Mouse (Mus musculus): ENCODE measurements around the gene Myo10.

Gene Myo10

GRCm38 (mm10) chr15:25689477-25689876 lies 67.2 kb downstream of the Myo10 start:
- no peak for DNase-seq (ENCODE audit: extremely low spot score, low read depth, low spot score)

GRCm38 (mm10) chr15:25690066-25690745 lies 67.9 kb downstream of the Myo10 start:
- no peak for DNase-seq (ENCODE audit: extremely low spot score, low read depth, low spot score)

GRCm38 (mm10) chr15:25690746-25691105 lies 68.4 kb downstream of the Myo10 start:
- no peak for DNase-seq (ENCODE audit: extremely low spot score, low read depth, low spot score)

DNA sequence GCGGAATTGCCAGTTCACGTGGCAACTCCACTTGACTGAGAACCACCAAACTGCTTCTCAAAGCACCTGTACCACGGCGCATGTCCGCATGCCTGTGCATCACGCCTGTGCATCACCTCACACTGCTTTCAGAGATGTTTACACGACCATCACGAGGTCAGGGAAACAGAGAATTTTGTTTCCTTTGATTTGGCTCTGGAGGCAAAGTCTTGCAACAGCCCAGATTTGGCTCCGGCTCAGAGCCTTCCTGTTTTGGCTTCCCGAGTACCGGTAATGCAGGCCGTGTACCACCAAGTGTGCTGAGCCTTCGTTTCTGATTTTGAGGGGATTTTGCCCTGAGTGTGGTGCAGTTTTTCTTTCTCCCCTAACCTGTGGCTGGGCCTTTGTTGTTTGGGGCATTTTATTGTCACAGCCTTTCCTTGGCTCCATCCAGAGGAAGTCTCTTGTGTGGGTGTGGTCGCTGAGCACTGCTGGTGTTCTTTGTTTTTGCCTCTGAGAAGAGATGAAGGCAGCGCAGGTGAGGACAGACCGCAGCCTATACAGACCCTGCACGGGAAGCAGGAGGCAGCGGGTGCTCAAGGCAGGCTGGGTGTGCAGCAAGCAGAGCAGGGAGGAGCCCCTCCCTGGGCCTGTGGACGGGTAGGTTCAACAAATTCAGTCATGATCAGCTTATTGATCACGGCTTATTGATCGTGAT lies 70.1 kb downstream of the Myo10 start:
- no peak for DNase-seq (ENCODE audit: extremely low spot score, low read depth, low spot score)

DNA sequence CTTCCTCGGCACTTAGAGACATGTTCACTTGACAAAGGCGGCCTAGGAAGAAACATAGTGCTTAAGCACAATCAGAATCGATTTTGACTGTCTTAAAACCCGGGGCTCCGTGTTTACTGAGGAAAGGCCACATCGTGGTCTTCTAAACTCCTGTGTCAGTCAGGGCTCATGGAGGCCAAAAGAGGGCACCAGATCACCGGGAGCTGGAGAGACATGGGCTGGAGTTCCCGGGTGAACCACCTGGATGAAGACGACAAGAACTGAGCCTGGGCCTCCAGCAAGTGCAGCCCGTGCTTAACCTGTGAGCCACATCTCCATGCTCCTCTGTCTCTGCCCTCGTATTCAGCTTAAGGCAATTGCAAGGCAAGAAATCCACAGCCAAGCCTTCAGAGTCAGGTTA lies 71.4 kb downstream of the Myo10 start:
- DNase-seq (ENCODE audit: extremely low spot score, low read depth, low spot score) = no peak

GRCm38 (mm10) chr15:25694749-25695148 lies 72.4 kb downstream of the Myo10 start:
- no peak for DNase-seq (ENCODE audit: extremely low spot score, low read depth, low spot score)

DNA sequence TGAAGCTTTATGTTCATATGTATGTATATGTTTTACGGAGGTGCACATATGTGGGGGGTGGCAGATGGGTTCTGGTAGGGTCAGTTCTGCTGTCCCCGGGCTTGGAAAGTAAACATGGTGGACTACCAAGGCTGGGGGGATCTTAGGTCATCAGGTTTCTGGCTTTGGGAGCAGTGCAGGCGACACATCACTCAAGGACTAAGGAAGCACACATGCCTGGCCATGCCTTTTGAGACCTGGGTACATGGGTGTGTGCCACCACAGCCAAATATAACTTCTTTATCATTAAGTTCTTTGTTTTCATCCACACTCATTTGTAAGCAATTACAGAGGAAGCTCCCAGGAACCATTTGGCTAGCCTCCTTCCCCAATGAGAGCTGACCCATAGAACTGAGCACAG lies 72.9 kb downstream of the Myo10 start:
- DNase-seq (ENCODE audit: extremely low spot score, low read depth, low spot score) = no peak

- no peak for DNase-seq (ENCODE audit: extremely low spot score, low read depth, low spot score)
Observed at GRCm38 (mm10) chr15:25695883-25696282, 73.6 kb downstream of the Myo10 start.

GRCm38 (mm10) chr15:25696660-25697059 lies 74.3 kb downstream of the Myo10 start:
- no peak for DNase-seq (ENCODE audit: extremely low spot score, low read depth, low spot score)

GRCm38 (mm10) chr15:25699032-25699557 lies 76.8 kb downstream of the Myo10 start:
- no peak for DNase-seq (ENCODE audit: extremely low spot score, low read depth, low spot score)

DNA sequence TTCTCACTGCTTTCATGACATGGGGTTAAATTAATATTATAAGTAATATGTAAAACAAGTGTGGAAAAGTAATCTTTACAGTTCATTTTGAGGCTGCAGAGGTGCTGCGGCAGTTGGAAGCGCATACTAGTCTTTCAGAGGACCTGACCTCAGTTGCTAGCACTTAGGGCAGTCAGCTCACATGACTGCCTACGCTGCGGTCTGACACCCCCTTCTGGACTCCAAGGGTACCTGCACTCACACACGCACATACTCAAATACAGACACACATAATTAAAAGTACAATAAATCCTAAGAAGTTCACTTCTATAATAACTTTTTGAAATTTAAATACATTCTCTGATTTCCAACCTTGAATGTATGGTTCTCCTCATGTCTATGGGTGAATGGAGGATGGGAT lies 80.3 kb downstream of the Myo10 start:
- DNase-seq (ENCODE audit: extremely low spot score, low read depth, low spot score) = no peak

- DNase-seq (ENCODE audit: extremely low spot score, low read depth, low spot score) = no peak
Observed at GRCm38 (mm10) chr15:25704809-25705585, 82.7 kb downstream of the Myo10 start.

- DNase-seq (ENCODE audit: extremely low spot score, low read depth, low spot score) = no peak
Observed at GRCm38 (mm10) chr15:25706874-25707554, 84.7 kb downstream of the Myo10 start.

- no peak for DNase-seq (ENCODE audit: extremely low spot score, low read depth, low spot score)
Observed at GRCm38 (mm10) chr15:25707891-25708290, 85.6 kb downstream of the Myo10 start.

DNA sequence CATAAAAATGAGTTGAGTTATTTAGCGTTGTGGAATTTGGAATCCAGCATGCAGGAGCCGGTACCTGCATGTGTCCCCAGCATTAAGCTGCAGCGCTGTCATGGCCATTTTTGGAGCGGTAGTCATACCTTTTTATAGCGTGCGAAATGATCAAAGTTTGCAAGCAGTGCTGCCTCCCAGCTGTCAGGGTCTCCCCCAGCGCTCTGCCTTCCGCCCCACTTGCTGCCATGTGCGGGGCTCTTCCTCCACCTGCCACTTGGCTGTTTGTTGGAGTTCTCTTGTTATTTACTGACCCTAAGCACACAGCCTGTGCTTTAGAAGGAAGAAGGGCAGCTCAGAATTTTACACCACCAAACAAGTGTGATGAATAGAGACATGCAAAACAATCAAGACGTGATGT lies 88.6 kb downstream of the Myo10 start:
- no peak for DNase-seq (ENCODE audit: extremely low spot score, low read depth, low spot score)

DNA sequence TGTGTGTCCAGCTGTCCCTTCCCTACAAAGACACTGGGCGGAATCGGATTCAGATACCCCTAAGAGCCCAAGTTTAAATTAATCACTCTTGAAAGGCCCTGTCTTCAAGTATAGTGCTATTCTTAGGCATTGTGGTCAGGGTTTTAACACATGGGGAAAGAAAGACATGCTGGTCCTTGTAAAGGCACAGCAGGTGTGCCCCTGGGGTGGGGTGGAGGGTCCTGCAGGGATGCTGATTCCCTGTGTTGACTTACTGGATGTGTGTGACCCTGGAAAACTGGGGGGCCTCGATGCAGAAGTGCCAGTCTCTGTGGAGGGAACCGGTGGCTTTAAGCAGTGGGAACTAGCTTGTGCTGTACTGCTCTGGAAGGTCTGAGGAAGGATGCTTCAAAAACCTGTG lies 90.6 kb downstream of the Myo10 start:
- no peak for DNase-seq (ENCODE audit: extremely low spot score, low read depth, low spot score)

- no peak for DNase-seq (ENCODE audit: extremely low spot score, low read depth, low spot score)
Observed at GRCm38 (mm10) chr15:25713587-25714361, 91.4 kb downstream of the Myo10 start.

- DNase-seq (ENCODE audit: extremely low spot score, low read depth, low spot score) = no peak
Observed at GRCm38 (mm10) chr15:25715218-25715995, 93.1 kb downstream of the Myo10 start.

- DNase-seq (ENCODE audit: extremely low spot score, low read depth, low spot score) = no peak
Observed at GRCm38 (mm10) chr15:25715996-25716395, 93.7 kb downstream of the Myo10 start.

- peak; percentile 72 for DNase-seq (ENCODE audit: extremely low spot score, low read depth, low spot score)
Observed at GRCm38 (mm10) chr15:25717006-25717405, 94.7 kb downstream of the Myo10 start.

All from hindlimb bud, embryonic 11.5 days (tissue).